Mouse (Mus musculus): Measurements from ENCODE around the gene Mylk. TPM values are rescaled to one million over a fixed set of nuclear protein-coding genes. Genes with fewer than 3 reads are reported as not detected.

Mylk gene
- polyA plus RNA-seq, 1 experiment: 233 TPM

DNA sequence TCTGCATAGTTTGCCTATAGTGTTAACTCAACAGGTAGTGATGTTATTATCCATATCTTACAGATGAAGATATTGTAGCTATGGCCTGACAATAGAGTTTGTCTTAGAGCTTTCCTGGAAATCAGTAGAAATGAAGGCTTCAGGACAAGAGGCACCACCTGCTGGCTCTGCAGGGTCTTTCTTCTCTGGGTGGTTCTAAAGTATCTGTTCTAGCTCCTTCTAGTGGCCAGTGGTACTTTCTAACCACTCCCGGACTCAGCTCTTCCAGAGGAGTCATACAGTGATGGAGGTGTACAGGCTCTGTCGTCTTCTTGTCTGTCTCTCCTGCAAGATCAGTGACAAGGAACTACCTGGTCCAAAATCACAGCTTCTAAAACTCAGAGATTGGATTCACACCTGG is 230.5 kb downstream of the Mylk start:
- 46% methylated on average over 2 of the region's 2 CpGs for WGBS
- Histone ChIP-seq H3K4me3 (replicated peaks; ENCODE audit: extremely low read depth, low read depth, low read length) (no peak overlapping the region), H3K4me1 (ENCODE audit: control insufficient read depth, insufficient read depth, low read length) (no peaks in the 10 kb centered on the region)
- no peak for TF ChIP-seq POLR2A (IDR thresholded peaks at IDR 0.05; ENCODE audit: borderline replicate concordance, extremely low read depth, low read depth, low read length)
- no peak for DNase-seq

GRCm38 (mm10) chr16:34976630-34977029 is 231.6 kb downstream of the Mylk start:
- Histone ChIP-seq H3K4me1 (ENCODE audit: control insufficient read depth, insufficient read depth, low read length) (no peaks in the 10 kb centered on the region), H3K4me3 (replicated peaks; ENCODE audit: extremely low read depth, low read depth, low read length) (no peak overlapping the region)
- WGBS: 71% methylated on average over 13 of the region's 13 CpGs
- peak; percentile 67 for TF ChIP-seq CTCF (IDR thresholded peaks at IDR 0.05; ENCODE audit: insufficient read depth, low read length)
- no peak for TF ChIP-seq POLR2A (IDR thresholded peaks at IDR 0.05; ENCODE audit: borderline replicate concordance, extremely low read depth, low read depth, low read length)
- no peak for DNase-seq

- Histone ChIP-seq H3K4me3 (replicated peaks; ENCODE audit: extremely low read depth, low read depth, low read length) (no peak overlapping the region), H3K4me1 (ENCODE audit: control insufficient read depth, insufficient read depth, low read length) (no peaks in the 10 kb centered on the region)
- DNase-seq: no peak
- 88% methylated on average over 7 of the region's 7 CpGs for WGBS
- TF ChIP-seq POLR2A (IDR thresholded peaks at IDR 0.05; ENCODE audit: borderline replicate concordance, extremely low read depth, low read depth, low read length) (no peak), CTCF (IDR thresholded peaks at IDR 0.05; ENCODE audit: insufficient read depth, low read length) (no peak)
Measured at GRCm38 (mm10) chr16:34978018-34978417, 233.0 kb downstream of the Mylk start.

- Histone ChIP-seq H3K4me1 (ENCODE audit: control insufficient read depth, insufficient read depth, low read length) (no peaks in the 10 kb centered on the region), H3K4me3 (replicated peaks; ENCODE audit: extremely low read depth, low read depth, low read length) (no peak overlapping the region)
- DNase-seq: no peak
- WGBS: 71% methylated on average over 7 of the region's 7 CpGs
- no peak for TF ChIP-seq CTCF (IDR thresholded peaks at IDR 0.05; ENCODE audit: insufficient read depth, low read length)
- no peak for TF ChIP-seq POLR2A (IDR thresholded peaks at IDR 0.05; ENCODE audit: borderline replicate concordance, extremely low read depth, low read depth, low read length)
Measured at GRCm38 (mm10) chr16:34981009-34981408, 236.0 kb downstream of the Mylk start.

GRCm38 (mm10) chr16:34984203-34985030 is 239.4 kb downstream of the Mylk start:
- DNase-seq: no peak
- TF ChIP-seq CTCF (IDR thresholded peaks at IDR 0.05; ENCODE audit: insufficient read depth, low read length) (no peak), POLR2A (IDR thresholded peaks at IDR 0.05; ENCODE audit: borderline replicate concordance, extremely low read depth, low read depth, low read length) (no peak)
- no peak overlapping the region for H3K4me3 ChIP-seq (replicated peaks; ENCODE audit: extremely low read depth, low read depth, low read length)
- no peaks in the 10 kb centered on the region for H3K4me1 ChIP-seq (ENCODE audit: control insufficient read depth, insufficient read depth, low read length)
- 54% methylated on average over 11 of the region's 11 CpGs for WGBS

GRCm38 (mm10) chr16:34985031-34985346 is 240.0 kb downstream of the Mylk start:
- DNase-seq: no peak
- TF ChIP-seq POLR2A (IDR thresholded peaks at IDR 0.05; ENCODE audit: borderline replicate concordance, extremely low read depth, low read depth, low read length) (no peak), CTCF (IDR thresholded peaks at IDR 0.05; ENCODE audit: insufficient read depth, low read length) (no peak)
- Histone ChIP-seq H3K4me1 (ENCODE audit: control insufficient read depth, insufficient read depth, low read length) (no peaks in the 10 kb centered on the region), H3K4me3 (replicated peaks; ENCODE audit: extremely low read depth, low read depth, low read length) (no peak overlapping the region)
- WGBS: 76% methylated on average over 2 of the region's 2 CpGs

DNA sequence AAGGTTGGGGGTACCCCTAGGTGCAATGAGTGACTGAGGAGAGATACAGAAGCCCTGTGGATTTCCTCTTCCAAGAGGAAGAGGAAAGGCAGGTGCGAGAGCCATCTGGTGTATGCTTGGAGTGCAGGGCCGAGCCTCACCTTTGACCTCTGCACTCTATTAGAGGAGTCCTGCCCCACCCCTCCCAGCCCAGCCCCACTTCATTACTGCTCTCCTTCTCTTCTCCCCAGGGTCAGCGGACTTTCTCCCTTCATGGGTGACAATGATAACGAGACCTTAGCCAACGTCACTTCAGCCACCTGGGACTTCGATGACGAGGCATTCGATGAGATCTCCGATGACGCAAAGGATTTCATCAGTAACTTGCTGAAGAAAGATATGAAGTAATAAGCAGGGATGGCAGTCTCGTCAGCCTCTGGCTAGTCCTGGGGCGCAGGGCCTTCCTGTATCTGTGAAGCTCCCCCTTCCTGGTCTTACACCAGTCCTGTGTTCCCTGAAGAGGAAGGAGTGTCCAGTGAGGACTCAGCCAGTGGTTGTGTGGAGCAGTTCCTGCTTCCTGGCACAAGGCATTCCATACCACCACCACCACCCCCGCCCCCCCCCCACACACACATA is 241.3 kb downstream of the Mylk start:
- DNase-seq: no peak
- 88% methylated on average over 13 of the region's 13 CpGs for WGBS
- H3K4me1 ChIP-seq (ENCODE audit: control insufficient read depth, insufficient read depth, low read length): no peaks in the 10 kb centered on the region
- no peak overlapping the region for H3K4me3 ChIP-seq (replicated peaks; ENCODE audit: extremely low read depth, low read depth, low read length)
- TF ChIP-seq POLR2A (IDR thresholded peaks at IDR 0.05; ENCODE audit: borderline replicate concordance, extremely low read depth, low read depth, low read length) (no peak), CTCF (IDR thresholded peaks at IDR 0.05; ENCODE audit: insufficient read depth, low read length) (no peak)

DNA sequence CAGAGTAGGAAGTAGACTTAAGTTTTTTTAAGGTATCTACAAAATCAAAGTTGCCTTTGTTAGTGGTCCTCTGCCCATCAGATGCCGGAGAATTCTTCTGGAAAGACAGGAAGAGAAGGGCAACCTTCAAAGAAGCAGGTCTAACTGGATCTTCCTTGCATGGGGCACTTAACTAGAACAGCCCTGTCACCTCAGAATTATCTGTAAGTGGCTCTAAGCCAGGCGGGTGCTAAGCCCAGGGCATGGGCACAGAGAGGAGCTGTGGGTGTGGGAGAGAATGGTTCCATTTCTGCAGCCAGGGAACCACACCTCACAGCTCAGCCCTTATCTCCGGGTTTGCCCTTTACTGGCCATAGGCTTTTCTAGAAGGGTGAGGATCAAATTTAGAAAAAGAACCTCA is 246.4 kb downstream of the Mylk start:
- 67% methylated on average over 3 of the region's 3 CpGs for WGBS
- TF ChIP-seq POLR2A (IDR thresholded peaks at IDR 0.05; ENCODE audit: borderline replicate concordance, extremely low read depth, low read depth, low read length) (no peak), CTCF (IDR thresholded peaks at IDR 0.05; ENCODE audit: insufficient read depth, low read length) (no peak)
- DNase-seq: no peak
- Histone ChIP-seq H3K4me1 (ENCODE audit: control insufficient read depth, insufficient read depth, low read length) (no peaks in the 10 kb centered on the region), H3K4me3 (replicated peaks; ENCODE audit: extremely low read depth, low read depth, low read length) (no peak overlapping the region)

GRCm38 (mm10) chr16:34992854-34993253 is 247.8 kb downstream of the Mylk start:
- 78% methylated on average over 5 of the region's 5 CpGs for WGBS
- TF ChIP-seq POLR2A (IDR thresholded peaks at IDR 0.05; ENCODE audit: borderline replicate concordance, extremely low read depth, low read depth, low read length): no peak
- no peak for TF ChIP-seq CTCF (IDR thresholded peaks at IDR 0.05; ENCODE audit: insufficient read depth, low read length)

More at GRCm38 (mm10) chr16:34992854-34993253, 247.8 kb downstream of the Mylk start:
- Histone ChIP-seq H3K4me3 (replicated peaks; ENCODE audit: extremely low read depth, low read depth, low read length) (no peak overlapping the region), H3K4me1 (ENCODE audit: control insufficient read depth, insufficient read depth, low read length) (no peaks in the 10 kb centered on the region)
- no peak for DNase-seq
